Mouse (Mus musculus): ENCODE results near the gene Gse1. TPM values are rescaled to one million over a fixed set of nuclear protein-coding genes. Genes with fewer than 3 reads are reported as not detected.
A peak's percentile ranks its signal among the peaks of the same experiment; 100 is the strongest.

Gse1 gene
- polyA plus RNA-seq (2015; fragmentation: Nextera tagmentation; extraction: Ambion mirVana) = 8.3 and 10.0 TPM in 2 replicates

DNA sequence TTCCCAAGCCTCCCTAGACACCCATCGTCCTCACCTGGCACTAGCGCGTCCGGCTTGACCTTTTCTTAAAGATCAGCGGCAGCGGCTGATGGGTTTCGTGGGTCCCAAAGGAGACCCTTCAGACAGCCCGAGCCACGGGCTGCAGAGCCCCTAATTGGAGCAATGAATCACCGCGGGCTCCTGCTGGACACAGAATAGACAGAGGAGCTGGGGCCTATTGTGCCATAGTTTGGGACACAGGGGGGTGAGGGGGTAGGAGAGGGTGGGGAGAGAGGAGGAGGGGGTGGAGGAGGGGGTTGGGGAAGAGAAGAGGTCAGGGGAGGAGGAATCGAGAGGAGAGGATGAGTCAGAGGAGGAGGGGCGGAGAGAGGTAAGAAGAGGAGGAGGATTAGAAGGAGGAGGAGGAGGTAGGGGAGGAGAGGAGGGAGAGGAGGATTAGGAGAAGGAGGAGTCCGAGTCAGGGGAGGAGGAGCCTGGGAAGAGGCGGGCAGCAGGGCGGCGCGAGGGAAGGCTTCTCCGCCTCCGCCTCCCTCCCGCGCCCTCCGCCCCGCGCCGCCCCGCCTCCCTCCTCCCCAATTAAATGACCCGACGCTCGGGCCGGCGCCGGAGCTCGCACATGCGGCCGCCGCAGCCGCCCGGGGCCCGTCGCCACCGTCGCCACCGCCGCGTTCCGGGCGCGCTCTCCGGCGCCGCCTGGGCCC, at the start of gene Gse1:
Gene Gse1, plus strand, starts transcription at position 566 of the 701 bp plus-strand sequence.
- peak within 1 kb of the TSS; percentile 70 for H3K4me3 ChIP-seq (replicated peaks)
- peak within 1 kb of the TSS; percentile 98 for H3K4me2 ChIP-seq
- no peaks in the 10 kb centered on the region for H3K9me3 ChIP-seq (replicated peaks)
- peaks cover 42% of the 10 kb centered on the region for H3K27me3 ChIP-seq
- peak within 1 kb of the TSS; percentile 62 for H3K27ac ChIP-seq
- H3K4me1 ChIP-seq = peaks cover 78% of the 10 kb centered on the region
- no peaks in the 10 kb centered on the region for H3K36me3 ChIP-seq
- H3K9ac ChIP-seq = peak within 1 kb of the TSS; percentile 71
- 2% methylated on average over 36 of the region's 52 CpGs for WGBS
- ATAC-seq (replicated peaks; ENCODE audit: low FRiP score) = peak; percentile 70

DNA sequence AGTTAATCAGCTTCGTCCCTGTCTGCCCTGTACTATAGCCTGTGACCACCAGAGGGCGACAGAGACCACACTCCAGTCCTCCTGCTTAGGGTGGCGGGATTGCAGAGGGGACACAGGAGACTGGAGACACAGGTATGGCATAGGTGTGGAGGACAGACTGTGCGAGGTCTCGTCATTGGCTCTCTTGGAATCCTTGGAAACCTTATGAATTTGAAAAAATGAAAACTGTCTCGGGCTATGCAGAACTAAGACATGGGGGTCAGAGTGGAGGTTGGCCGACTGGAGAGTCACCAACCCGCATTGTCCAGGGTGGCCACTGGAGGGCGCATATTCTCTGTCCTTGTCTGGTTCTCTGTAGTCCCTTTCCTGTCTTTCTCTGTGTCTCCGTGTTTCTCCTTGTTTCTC, 49.2 kb upstream of the Gse1 start:
- H3K36me3 ChIP-seq = no peaks in the 10 kb centered on the region
- peak overlapping the region; percentile 27 for H3K4me3 ChIP-seq (replicated peaks)
- peaks cover 32% of the 10 kb centered on the region for H3K27me3 ChIP-seq
- no peaks in the 10 kb centered on the region for H3K9me3 ChIP-seq (replicated peaks)
- under 1% methylated on average over 10 of the region's 10 CpGs for WGBS
- ATAC-seq (replicated peaks; ENCODE audit: low FRiP score) = peak; percentile 37
- H3K4me2 ChIP-seq = peak overlapping the region; percentile 60
- H3K4me1 ChIP-seq = peaks cover 42% of the 10 kb centered on the region
- H3K27ac ChIP-seq = no peak overlapping the region
- no peak overlapping the region for H3K9ac ChIP-seq

DNA sequence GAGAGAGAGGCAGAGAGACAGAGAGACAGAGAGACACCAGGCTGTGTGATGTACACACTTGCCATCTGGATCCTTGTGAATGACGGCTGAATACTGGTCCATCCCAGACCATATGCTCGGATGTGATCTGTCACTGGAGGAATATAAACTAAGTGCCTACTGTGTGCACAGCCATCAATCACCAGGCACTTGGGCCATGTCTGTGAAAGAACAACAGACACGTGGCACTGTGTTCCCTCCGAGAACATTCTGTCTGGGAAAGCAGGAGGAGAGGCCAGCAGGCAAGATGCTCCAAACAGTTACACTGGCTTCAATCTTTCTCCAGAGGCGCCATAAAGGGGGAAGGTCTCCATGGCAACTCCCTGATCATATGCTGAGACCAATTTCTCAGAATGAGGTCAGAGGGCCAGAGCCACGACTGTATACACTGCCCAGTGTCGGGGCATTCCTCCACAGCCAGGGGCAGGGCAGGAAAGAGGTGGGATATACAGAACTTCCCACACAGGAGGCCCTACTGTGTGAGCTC, 47.7 kb upstream of the Gse1 start:
- no peaks in the 10 kb centered on the region for H3K9me3 ChIP-seq (replicated peaks)
- no peak overlapping the region for H3K9ac ChIP-seq
- H3K27me3 ChIP-seq = peaks cover 18% of the 10 kb centered on the region
- H3K36me3 ChIP-seq = no peaks in the 10 kb centered on the region
- peaks cover 57% of the 10 kb centered on the region for H3K4me1 ChIP-seq
- ATAC-seq (replicated peaks; ENCODE audit: low FRiP score) = no peak
- 51% methylated on average over 7 of the region's 7 CpGs for WGBS
- no peak overlapping the region for H3K4me2 ChIP-seq
- H3K27ac ChIP-seq = no peak overlapping the region
- H3K4me3 ChIP-seq (replicated peaks) = no peak overlapping the region

DNA sequence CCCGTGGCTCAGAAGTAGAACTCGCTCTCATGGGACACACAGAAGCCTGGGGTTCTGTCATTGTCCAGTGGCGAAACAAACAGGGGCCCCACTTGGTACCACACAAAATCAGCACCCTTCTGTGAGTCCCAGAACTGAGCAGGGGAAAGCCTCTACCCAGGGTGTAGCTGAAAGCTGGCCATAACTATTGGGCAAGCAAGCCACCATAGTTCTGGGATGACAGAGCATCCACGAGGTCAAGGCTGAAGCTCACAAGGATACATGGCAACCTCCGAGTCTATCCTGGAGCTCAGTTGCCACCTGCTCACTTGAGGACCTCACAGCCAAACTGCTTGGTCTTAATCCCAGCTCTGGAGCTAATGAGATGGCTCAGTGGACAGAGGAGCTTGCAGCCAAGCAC, 47.0 kb upstream of the Gse1 start:
- Histone ChIP-seq H3K4me3 (replicated peaks) (no peak overlapping the region), H3K9me3 (replicated peaks) (no peaks in the 10 kb centered on the region), H3K27ac (no peak overlapping the region), H3K27me3 (peaks cover 10% of the 10 kb centered on the region), H3K4me2 (no peak overlapping the region), H3K9ac (no peak overlapping the region), H3K4me1 (peaks cover 63% of the 10 kb centered on the region), H3K36me3 (no peaks in the 10 kb centered on the region)
- WGBS = 84% methylated on average over 5 of the region's 5 CpGs
- no peak for ATAC-seq (replicated peaks; ENCODE audit: low FRiP score)

GRCm38 (mm10) chr8:120181861-120182414, 46.3 kb upstream of the Gse1 start:
- Histone ChIP-seq H3K27ac (no peak overlapping the region), H3K27me3 (0 out of 2 replicates have a peak, but pooled peaks cover 4% of the 10 kb centered on the region), H3K36me3 (no peaks in the 10 kb centered on the region), H3K4me3 (replicated peaks) (no peak overlapping the region), H3K9ac (no peak overlapping the region), H3K4me1 (peaks cover 63% of the 10 kb centered on the region), H3K4me2 (no peak overlapping the region), H3K9me3 (replicated peaks) (no peaks in the 10 kb centered on the region)
- 72% methylated on average over 4 of the region's 4 CpGs for WGBS
- ATAC-seq (replicated peaks; ENCODE audit: low FRiP score) = no peak

- Histone ChIP-seq H3K4me2 (peak overlapping the region; percentile 14; the same call in 1 of the 2 replicates), H3K4me1 (peaks cover 56% of the 10 kb centered on the region), H3K27ac (peak overlapping the region; percentile 78; the same call in 1 of the 2 replicates), H3K9ac (no peak overlapping the region), H3K36me3 (no peaks in the 10 kb centered on the region), H3K4me3 (replicated peaks) (no peak overlapping the region), H3K27me3 (no peaks in the 10 kb centered on the region), H3K9me3 (replicated peaks) (no peaks in the 10 kb centered on the region)
- ATAC-seq (replicated peaks; ENCODE audit: low FRiP score) = no peak; the same call in 1 of the 2 replicates
- WGBS = 21% methylated on average over 9 of the region's 9 CpGs
Measured at GRCm38 (mm10) chr8:120184366-120184765, 43.9 kb upstream of the Gse1 start.

DNA sequence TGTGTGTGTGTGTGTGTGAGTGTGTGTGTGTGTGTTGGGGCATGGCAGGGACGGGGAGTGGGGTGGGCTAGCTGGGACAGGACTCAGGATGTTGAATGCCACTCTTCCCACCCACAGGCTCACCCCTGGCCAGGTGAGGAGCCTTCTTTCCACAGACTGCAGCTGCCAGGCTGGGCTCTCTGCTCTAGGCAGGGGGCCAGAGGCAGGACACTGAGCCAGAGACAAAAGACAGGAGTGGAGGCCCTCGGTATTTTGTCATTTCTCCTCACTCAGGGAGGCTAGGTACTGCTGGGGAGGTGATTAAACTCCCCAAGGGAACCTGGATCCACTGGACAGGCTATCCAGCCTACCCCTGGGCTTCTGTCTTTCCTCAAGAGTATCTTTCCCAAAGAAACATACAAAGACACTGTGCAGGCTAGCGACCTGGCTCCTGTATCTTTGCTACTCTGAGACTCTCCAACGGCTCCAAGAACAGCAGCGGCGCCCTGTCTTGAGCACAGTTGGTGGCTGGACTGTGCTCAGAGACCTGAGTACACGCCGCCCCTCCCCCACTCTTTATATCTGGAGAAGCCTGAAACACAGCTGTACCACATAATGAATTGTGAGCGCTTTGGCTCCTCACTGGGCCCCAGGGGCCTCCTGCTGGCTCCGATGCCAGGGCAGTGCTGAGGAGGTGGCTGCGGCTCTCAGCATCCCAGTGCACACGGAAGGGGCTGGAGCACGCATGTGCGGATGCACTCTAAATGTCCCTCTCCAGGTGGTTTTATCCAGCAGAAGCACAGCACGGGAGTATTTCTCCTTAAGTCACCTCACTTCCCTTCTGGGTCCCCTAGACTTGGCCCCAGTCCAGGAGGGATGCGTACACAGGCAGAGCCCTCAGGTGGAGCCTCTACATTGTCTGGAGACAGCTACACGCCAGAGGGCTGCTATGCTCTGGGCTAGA, 43.1 kb upstream of the Gse1 start:
- Histone ChIP-seq H3K27me3 (no peaks in the 10 kb centered on the region), H3K36me3 (no peaks in the 10 kb centered on the region), H3K27ac (peak overlapping the region; percentile 78), H3K9me3 (replicated peaks) (no peaks in the 10 kb centered on the region), H3K4me2 (peak overlapping the region; percentile 33; the same call in 1 of the 2 replicates), H3K9ac (no peak overlapping the region), H3K4me1 (peaks cover 59% of the 10 kb centered on the region), H3K4me3 (replicated peaks) (no peak overlapping the region)
- 22% methylated on average over 17 of the region's 17 CpGs for WGBS
- peak; percentile 38 for ATAC-seq (replicated peaks; ENCODE audit: low FRiP score)

DNA sequence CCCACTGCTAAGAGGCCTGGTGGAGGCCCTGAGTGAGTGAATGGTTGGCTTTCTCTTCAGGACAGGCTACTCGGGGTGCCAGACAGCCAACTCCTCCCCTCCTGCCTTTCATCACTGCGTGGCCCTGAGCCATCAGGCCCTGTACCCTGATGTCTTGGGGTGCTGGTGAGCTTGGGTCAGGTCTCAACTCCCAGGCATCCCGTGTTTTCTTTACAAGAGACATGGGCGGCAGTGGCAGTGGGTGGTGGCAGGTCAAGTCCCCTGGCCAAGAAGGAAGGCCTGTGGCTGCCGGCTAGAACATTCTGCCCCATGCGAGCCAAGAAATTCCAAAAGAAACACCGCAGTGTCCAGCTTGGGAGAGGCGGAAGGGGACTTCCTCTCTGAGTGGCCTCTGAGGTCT, 41.8 kb upstream of the Gse1 start:
- no peak overlapping the region for H3K4me2 ChIP-seq
- 58% methylated on average over 8 of the region's 8 CpGs for WGBS
- H3K9ac ChIP-seq = no peak overlapping the region
- H3K9me3 ChIP-seq (replicated peaks) = no peaks in the 10 kb centered on the region
- H3K4me3 ChIP-seq (replicated peaks) = no peak overlapping the region
- no peaks in the 10 kb centered on the region for H3K36me3 ChIP-seq
- H3K27me3 ChIP-seq = no peaks in the 10 kb centered on the region
- H3K27ac ChIP-seq = 0 out of 2 replicates have a peak overlapping the region, but pooled peaks have one; percentile 3
- no peak for ATAC-seq (replicated peaks; ENCODE audit: low FRiP score)
- peaks cover 67% of the 10 kb centered on the region for H3K4me1 ChIP-seq

GRCm38 (mm10) chr8:120188510-120188909, 39.7 kb upstream of the Gse1 start:
- H3K27ac ChIP-seq = no peak overlapping the region
- ATAC-seq (replicated peaks; ENCODE audit: low FRiP score) = no peak
- H3K4me3 ChIP-seq (replicated peaks) = no peak overlapping the region
- H3K4me1 ChIP-seq = peaks cover 70% of the 10 kb centered on the region
- no peak overlapping the region for H3K4me2 ChIP-seq
- H3K27me3 ChIP-seq = no peaks in the 10 kb centered on the region
- H3K36me3 ChIP-seq = no peaks in the 10 kb centered on the region
- 82% methylated on average over 6 of the region's 6 CpGs for WGBS
- H3K9me3 ChIP-seq (replicated peaks) = no peaks in the 10 kb centered on the region
- H3K9ac ChIP-seq = no peak overlapping the region

DNA sequence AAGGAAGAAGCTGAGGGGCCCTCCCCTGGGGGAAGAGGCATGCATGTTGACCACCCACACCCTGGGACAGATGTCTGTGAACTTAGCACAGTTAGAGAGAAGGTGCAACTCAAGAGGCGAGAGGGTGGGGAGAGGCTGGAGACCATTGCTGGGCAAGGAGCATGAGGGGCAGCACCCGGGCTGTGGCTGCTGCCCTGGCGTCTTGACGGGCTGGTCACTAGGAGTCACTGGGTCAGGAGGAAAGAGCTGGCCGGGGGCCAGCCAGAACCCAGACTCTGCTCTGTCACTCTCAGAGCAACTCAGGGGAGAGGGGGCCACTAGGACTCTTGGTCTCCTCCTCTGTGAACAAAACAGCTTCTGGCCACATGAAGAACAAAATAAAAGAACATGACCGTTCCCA, 38.8 kb upstream of the Gse1 start:
- 67% methylated on average over 6 of the region's 6 CpGs for WGBS
- 0 out of 2 replicates have a peak overlapping the region, but pooled peaks have one; percentile 23 for H3K27ac ChIP-seq
- peaks cover 62% of the 10 kb centered on the region for H3K4me1 ChIP-seq
- H3K9ac ChIP-seq = no peak overlapping the region
- no peak overlapping the region for H3K4me3 ChIP-seq (replicated peaks)
- no peaks in the 10 kb centered on the region for H3K27me3 ChIP-seq
- no peak overlapping the region for H3K4me2 ChIP-seq
- H3K9me3 ChIP-seq (replicated peaks) = no peaks in the 10 kb centered on the region
- no peaks in the 10 kb centered on the region for H3K36me3 ChIP-seq
- no peak for ATAC-seq (replicated peaks; ENCODE audit: low FRiP score)

DNA sequence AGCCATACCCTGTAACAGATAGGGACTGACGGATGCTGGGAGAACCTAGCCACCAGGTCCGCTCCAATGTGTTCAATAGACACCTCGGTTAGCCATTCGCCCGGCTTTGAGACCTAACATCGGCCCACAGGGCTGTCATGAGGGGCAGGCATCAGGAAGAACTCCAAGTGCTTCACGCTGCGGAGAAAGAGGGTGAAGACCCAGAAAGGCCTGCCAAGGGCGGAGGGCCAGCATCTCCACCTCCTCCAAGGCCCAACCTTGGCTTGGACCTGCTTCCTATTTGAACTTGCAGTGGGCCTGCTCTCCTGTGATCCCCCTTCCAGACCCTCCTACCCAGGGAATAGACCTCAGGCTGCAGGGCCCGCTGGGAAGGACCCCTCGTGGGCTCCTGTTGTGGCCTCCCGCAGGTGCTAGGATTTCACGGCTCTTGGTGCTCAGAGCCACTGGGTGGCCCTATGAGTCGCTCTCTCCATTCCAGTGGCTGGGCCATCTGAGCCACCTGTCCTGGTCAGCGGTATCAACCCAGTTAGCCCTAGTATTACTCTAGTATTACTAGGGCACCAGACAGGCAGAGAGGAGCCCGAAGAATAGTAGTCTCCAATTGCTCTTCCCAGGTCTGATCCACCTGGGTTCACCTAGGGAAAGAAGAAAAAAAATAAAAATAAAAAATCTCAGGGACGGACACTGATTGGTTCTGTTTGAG, 38.0 kb upstream of the Gse1 start:
- no peak overlapping the region for H3K4me3 ChIP-seq (replicated peaks)
- no peaks in the 10 kb centered on the region for H3K9me3 ChIP-seq (replicated peaks)
- no peaks in the 10 kb centered on the region for H3K36me3 ChIP-seq
- peak overlapping the region; percentile 90 for H3K27ac ChIP-seq
- no peak overlapping the region for H3K9ac ChIP-seq
- WGBS = 78% methylated on average over 17 of the region's 17 CpGs
- no peaks in the 10 kb centered on the region for H3K27me3 ChIP-seq
- H3K4me2 ChIP-seq = peak overlapping the region; percentile 61; the same call in 1 of the 2 replicates
- peaks cover 53% of the 10 kb centered on the region for H3K4me1 ChIP-seq
- ATAC-seq (replicated peaks; ENCODE audit: low FRiP score) = no peak; the same call in 1 of the 2 replicates
